Mouse (Mus musculus): ENCODE measurements around the gene Mboat2.

The Mboat2 gene

GRCm38 (mm10) chr12:24830766-24831152, at the start of gene Mboat2:
Gene Mboat2, plus strand, starts transcription at chr12:24830879.
- DNase-seq (ENCODE audit: low read depth, low spot score), result peak; percentile 27

- no peak for DNase-seq (ENCODE audit: low read depth, low spot score)
These were observed 46.9 kb upstream of the Mboat2 start for GRCm38 (mm10) chr12:24783735-24784134.

DNA sequence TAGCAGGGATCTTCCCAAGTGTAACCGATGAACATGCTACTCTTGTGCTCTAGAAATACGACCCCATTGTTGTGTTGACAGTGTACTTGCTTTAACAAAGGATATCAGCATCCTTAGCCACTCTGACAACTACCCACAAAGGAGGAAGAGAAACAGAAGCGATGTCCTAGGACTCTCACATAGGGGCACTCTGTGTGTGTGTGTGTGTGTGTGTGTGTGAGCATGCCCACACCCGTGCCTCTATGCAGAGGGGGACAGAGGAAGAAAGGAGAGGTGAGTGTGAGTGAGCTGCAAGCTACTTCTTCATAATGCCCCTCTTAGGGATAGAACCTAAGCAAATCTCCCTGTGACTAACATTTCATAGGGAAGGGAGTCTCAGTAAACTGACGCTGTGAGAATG, 44.8 kb upstream of the Mboat2 start:
- DNase-seq (ENCODE audit: low read depth, low spot score), result no peak

GRCm38 (mm10) chr12:24786316-24786715, 44.4 kb upstream of the Mboat2 start:
- DNase-seq (ENCODE audit: low read depth, low spot score), result no peak

DNA sequence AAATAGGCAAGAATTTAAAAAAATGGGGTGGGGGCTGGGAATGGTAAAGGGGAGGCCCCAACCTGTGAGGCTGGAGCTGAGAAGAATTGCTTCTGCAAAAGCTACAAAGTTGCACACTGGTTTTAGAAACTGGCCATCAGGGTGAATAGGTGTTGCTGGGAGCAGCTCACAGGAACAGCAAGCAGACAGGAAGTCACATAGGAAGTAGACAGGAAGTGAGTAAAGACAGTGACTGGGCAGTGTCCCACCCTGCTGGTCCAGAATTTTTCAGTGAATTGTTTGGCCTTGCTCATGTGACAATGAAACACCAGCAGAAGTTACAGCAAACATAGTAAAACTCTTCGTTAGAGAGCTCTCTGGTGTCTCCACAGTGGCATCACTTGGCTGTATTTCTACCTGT, 41.0 kb upstream of the Mboat2 start:
- no peak for DNase-seq (ENCODE audit: low read depth, low spot score)

- no peak for DNase-seq (ENCODE audit: low read depth, low spot score)
These were observed 19.4 kb upstream of the Mboat2 start for GRCm38 (mm10) chr12:24811230-24811629.

- DNase-seq (ENCODE audit: low read depth, low spot score), result no peak
These were observed 18.8 kb upstream of the Mboat2 start for GRCm38 (mm10) chr12:24811906-24812305.

- DNase-seq (ENCODE audit: low read depth, low spot score), result no peak
These were observed 7.8 kb upstream of the Mboat2 start for GRCm38 (mm10) chr12:24822831-24823230.

- no peak for DNase-seq (ENCODE audit: low read depth, low spot score)
These were observed 6.9 kb upstream of the Mboat2 start for GRCm38 (mm10) chr12:24823636-24824354.

- DNase-seq (ENCODE audit: low read depth, low spot score), result no peak
These were observed 593 bp upstream of the Mboat2 start for GRCm38 (mm10) chr12:24830086-24830485.

DNA sequence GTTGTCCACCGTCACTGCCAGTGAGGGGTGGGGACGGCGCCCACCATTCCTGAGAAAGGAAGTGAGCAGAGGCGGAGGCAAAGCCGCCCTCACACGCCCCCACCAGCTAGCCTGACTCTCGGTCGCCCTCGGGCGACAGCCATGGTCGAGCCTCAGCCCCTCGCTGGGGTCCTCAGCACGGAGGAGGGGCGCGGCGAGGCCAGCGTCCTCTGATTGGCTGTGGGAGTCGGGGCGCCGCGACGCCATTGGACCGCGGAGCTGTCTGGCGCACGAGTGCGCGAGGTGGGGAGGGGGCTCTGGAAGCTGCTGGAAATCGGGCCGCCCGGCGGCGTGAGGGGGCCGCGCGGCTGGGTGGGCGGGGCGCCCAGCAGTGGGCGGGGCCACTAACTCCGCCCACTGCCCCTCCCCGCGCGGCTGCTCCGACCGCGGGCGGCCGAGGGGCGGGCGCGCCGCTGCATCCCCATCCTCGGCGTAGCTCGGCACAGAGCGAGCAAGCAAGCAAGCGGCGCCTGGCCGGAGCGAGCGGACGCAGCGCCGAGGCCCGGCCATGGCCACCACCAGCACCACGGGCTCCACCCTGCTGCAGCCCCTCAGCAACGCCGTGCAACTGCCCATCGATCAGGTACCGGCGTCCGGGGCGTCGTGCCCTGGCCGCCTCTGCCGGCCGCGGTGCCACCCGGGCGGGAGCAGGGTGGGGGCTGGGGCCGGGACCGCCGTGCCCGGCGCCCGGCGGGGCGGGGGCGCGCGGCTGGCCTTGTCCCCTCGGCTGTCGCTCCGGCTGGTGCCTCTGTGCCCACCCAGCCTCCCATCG, 679 bp downstream of the Mboat2 start:
- peak; percentile 87 for DNase-seq (ENCODE audit: low read depth, low spot score)

- DNase-seq (ENCODE audit: low read depth, low spot score), result no peak
These were observed 1.3 kb downstream of the Mboat2 start for GRCm38 (mm10) chr12:24831964-24832427.

DNA sequence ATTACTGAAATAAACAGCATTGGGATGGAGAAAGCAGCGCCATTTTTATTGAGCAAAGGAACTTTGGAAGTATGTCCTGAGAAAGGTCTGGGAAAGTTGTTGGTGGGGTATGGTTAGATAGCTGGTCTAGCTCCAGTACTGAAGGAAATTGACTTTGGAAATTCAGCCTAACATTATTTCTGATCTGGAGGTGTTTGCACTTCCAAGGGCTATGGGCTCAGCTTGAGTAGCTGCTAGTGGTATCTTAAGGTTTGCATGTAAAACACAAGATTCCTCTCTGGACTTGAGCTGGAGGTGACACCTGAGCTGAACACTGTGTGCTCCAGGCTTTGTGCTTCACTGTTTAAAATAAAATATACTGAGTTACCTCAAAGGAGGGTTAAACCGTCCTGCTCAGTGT, 1.8 kb downstream of the Mboat2 start:
- DNase-seq (ENCODE audit: low read depth, low spot score), result no peak

- DNase-seq (ENCODE audit: low read depth, low spot score), result no peak
These were observed 7.3 kb downstream of the Mboat2 start for GRCm38 (mm10) chr12:24837947-24838346.

GRCm38 (mm10) chr12:24841115-24841879, 10.6 kb downstream of the Mboat2 start:
- DNase-seq (ENCODE audit: low read depth, low spot score), result no peak

- no peak for DNase-seq (ENCODE audit: low read depth, low spot score)
These were observed 11.7 kb downstream of the Mboat2 start for GRCm38 (mm10) chr12:24842299-24842910.

- DNase-seq (ENCODE audit: low read depth, low spot score), result no peak
These were observed 12.9 kb downstream of the Mboat2 start for GRCm38 (mm10) chr12:24843395-24844072.

GRCm38 (mm10) chr12:24845344-24845743, 14.7 kb downstream of the Mboat2 start:
- no peak for DNase-seq (ENCODE audit: low read depth, low spot score)

DNA sequence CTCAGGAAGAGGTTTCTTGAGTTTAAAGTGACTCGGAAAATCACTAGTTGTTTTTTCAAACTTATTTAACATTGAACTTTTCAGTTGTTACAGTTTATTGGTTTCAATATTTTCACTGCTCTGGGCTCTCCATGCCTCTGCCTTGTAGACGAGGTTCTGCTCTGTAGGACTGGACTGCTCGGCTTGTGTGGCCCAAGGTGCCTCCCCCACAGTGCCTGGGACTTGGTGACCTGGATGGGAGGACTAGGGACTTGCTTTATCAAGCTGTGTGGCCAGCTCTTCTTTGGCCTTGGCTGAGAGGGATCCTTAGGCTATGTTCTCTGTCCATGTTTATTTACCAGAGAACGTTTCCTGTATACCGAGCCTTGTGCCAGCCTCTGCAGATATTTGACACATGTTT, 17.4 kb downstream of the Mboat2 start:
- no peak for DNase-seq (ENCODE audit: low read depth, low spot score)

- DNase-seq (ENCODE audit: low read depth, low spot score), result no peak
These were observed 26.7 kb downstream of the Mboat2 start for GRCm38 (mm10) chr12:24857354-24857753.

DNA sequence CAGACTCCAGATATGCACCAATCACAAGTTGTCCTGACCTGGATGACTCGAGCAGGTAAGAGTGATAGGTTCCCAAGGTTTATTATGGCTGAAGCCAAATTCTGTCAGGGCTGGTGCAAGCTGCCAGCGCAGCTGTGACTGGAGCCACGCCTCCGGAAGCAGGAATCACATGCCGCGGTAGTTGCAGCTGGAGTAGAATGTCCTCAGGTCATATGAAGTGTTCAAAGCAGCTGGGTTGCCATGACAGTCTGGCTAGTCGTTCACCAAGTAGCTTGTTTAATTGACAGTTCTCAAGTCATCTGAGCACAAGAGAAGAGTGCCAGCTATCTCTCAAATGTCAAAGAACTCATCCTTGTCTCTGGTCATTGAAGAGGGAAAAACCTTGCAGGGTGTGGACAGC, 28.7 kb downstream of the Mboat2 start:
- DNase-seq (ENCODE audit: low read depth, low spot score), result no peak
